ENCODE assay signal across 23 mouse cellular contexts in the genomic region with DNA sequence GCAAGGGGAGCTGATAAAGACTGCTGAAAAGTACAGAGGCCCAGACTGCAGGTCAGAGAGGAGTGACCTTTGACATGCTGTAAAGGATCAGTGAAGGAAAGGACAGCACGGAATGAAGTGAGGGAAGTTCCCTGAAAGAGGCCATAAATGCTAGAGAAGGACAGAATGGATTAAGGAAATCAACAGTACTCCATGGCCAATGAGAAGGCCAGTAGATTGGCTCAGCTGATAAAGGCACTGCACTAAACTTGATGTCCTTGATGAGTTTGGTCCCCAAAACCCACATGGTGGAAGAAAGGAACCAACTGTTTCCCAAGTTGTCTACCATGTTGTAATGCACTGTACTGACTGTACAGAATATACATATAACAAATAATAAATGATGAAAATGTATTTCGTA. TPM values are rescaled to one million over a fixed set of nuclear protein-coding genes. Genes with fewer than 3 reads are reported as not detected.
DNase-seq lines count a peak whose midpoint lies in the region; ATAC-seq and TF ChIP-seq lines count a peak whose summit lies in the region.
"Had no signal": no experiment of that assay in that cellular context is flagged by ENCODE, and none has a peak within 500 bp of the region (broad histone marks: within the 10 kb centered on the region; RNA-seq: fewer than 3 reads in every experiment).

No protein-coding gene starts in this region.

- H3K9ac ChIP-seq in intestine, embryonic 16.5 days (ENCODE audit: low read depth, low read length), result no peak overlapping the region
- H3K9ac ChIP-seq in intestine, postnatal 0 days (ENCODE audit: low read depth, low read length), result no peak overlapping the region
- H3K9ac ChIP-seq in MEL (ENCODE audit: control insufficient read depth, low read depth, low read length, poor library complexity, severe bottlenecking), result no peak overlapping the region

- H3K27ac ChIP-seq in intestine, embryonic 16.5 days (ENCODE audit: low read length), result no peak overlapping the region
- H3K27ac ChIP-seq in intestine, postnatal 0 days (ENCODE audit: low read depth, low read length), result no peak overlapping the region
- no peak overlapping the region for H3K27ac ChIP-seq in MEL (ENCODE audit: control insufficient read depth, low read depth, low read length)

- H3K4me1 ChIP-seq in intestine, embryonic 16.5 days (ENCODE audit: control insufficient read depth, insufficient read depth, low read length), result no peaks in the 10 kb centered on the region
- H3K4me1 ChIP-seq in intestine, postnatal 0 days (replicated peaks; ENCODE audit: control insufficient read depth, insufficient read depth, low read length), result no peaks in the 10 kb centered on the region
- no peaks in the 10 kb centered on the region for H3K4me1 ChIP-seq in MEL (ENCODE audit: control insufficient read depth in 1 of 2, insufficient read depth in 2 of 2, low read length in 2 of 2)

- H3K27me3 ChIP-seq in intestine, embryonic 16.5 days (replicated peaks; ENCODE audit: control insufficient read depth, insufficient read depth, low read length), result no peaks in the 10 kb centered on the region
- H3K27me3 ChIP-seq in intestine, postnatal 0 days (replicated peaks; ENCODE audit: control insufficient read depth, insufficient read depth, low read length), result no peaks in the 10 kb centered on the region
- H3K27me3 ChIP-seq in MEL (ENCODE audit: control insufficient read depth in 1 of 2, insufficient read depth in 2 of 2, low read length in 2 of 2), result no peaks in the 10 kb centered on the region
- H3K27me3 ChIP-seq: CH12.LX, Patski had no signal

- ATAC-seq in intestine, embryonic 16.5 days, result peak; percentile 42; the same call in 1 of the 2 replicates
- no peak for ATAC-seq in intestine, postnatal 0 days
- ATAC-seq in CD4-positive, CD25-positive, alpha-beta regulatory T cell, adult 4 months, result no peak
- ATAC-seq: activated CD4-positive, CD25-positive, alpha-beta regulatory T cell, adult 4 months; Patski had no signal

- peaks cover 1% of the 10 kb centered on the region; the same call in 1 of the 2 replicates for H3K79me2 ChIP-seq in MEL (ENCODE audit: control insufficient read depth, insufficient read depth, low read length, poor library complexity)

- 61% methylated on average over 2 of the region's 2 CpGs for WGBS in intestine, embryonic 16.5 days
- WGBS in intestine, postnatal 0 days, result 60% methylated on average over 2 of the region's 2 CpGs

- H3K4me2 ChIP-seq in intestine, embryonic 16.5 days (ENCODE audit: low read depth, low read length), result no peak overlapping the region
- no peak overlapping the region for H3K4me2 ChIP-seq in intestine, postnatal 0 days (replicated peaks; ENCODE audit: low read depth)

- H3K36me3 ChIP-seq in intestine, embryonic 16.5 days (ENCODE audit: control insufficient read depth, insufficient read depth, low read length), result no peaks in the 10 kb centered on the region
- H3K36me3 ChIP-seq in intestine, postnatal 0 days (ENCODE audit: control insufficient read depth, insufficient read depth), result peaks cover 18% of the 10 kb centered on the region
- H3K36me3 ChIP-seq in MEL (ENCODE audit: control insufficient read depth in 1 of 2, insufficient read depth in 2 of 2, low read length in 2 of 2), result peaks cover 2 to 44% of the 10 kb centered on the region in 2 experiments; a peak in 2 of 4 replicates

- TF ChIP-seq POLR2A in MEL (IDR thresholded peaks at IDR 0.05; ENCODE audit: control insufficient read depth in 1 of 2, insufficient read depth in 1 of 2, low read depth in 1 of 2, low read length in 2 of 2, poor library complexity in 1 of 2), result no peak

- TF ChIP-seq CTCF in intestine, postnatal 0 days (IDR thresholded peaks at IDR 0.05; ENCODE audit: low read depth), result no peak
- no peak for TF ChIP-seq CTCF in MEL (IDR thresholded peaks at IDR 0.05 in 2 of 3, conservative IDR thresholded peaks at IDR 0.05 in 1 of 3; ENCODE audit: control insufficient read depth in 1 of 3, insufficient read depth in 1 of 3, low read depth in 2 of 3, low read length in 3 of 3, poor library complexity in 1 of 3, severe bottlenecking in 1 of 3)

- no peak overlapping the region for H3K4me3 ChIP-seq in intestine, embryonic 16.5 days (ENCODE audit: low read length)
- no peak overlapping the region for H3K4me3 ChIP-seq in intestine, postnatal 0 days (ENCODE audit: low read depth, low read length)
- H3K4me3 ChIP-seq in MEL (ENCODE audit: control insufficient read depth in 1 of 2, insufficient read depth in 1 of 2, low read depth in 2 of 2, low read length in 2 of 2), result no peak overlapping the region

- no peak for TF ChIP-seq EP300 in MEL (IDR thresholded peaks at IDR 0.05; ENCODE audit: low read depth in 1 of 2, low read length in 2 of 2)

- DNase-seq in MEL (ENCODE audit: low read depth, low spot score), result no peak
- DNase-seq in yolk sac, embryonic 10.5 days (ENCODE audit: low spot score), result peak; percentile 52
- no peak for DNase-seq in frontal cortex, postnatal 14 days (ENCODE audit: low spot score in 2 of 2)
- DNase-seq: adrenal gland, adult 2 months; adrenal gland, adult 8-10 months; adrenal gland, postnatal 10 days; adrenal gland, postnatal 14 days; adrenal gland, postnatal 25 days; adrenal gland, postnatal 36 days; B cell, adult 2 months; cerebellum, adult 11 months; cerebellum, adult 11-12 months; cerebellum, adult 18-20 months; cerebellum, adult 2 months; cerebellum, adult 8-10 months had no signal

- TF ChIP-seq RAD21 in MEL (IDR thresholded peaks at IDR 0.05; ENCODE audit: low read depth, low read length), result no peak

- H3K9me3 ChIP-seq in intestine, embryonic 16.5 days (ENCODE audit: control insufficient read depth, low read length), result no peaks in the 10 kb centered on the region
- H3K9me3 ChIP-seq in intestine, postnatal 0 days (ENCODE audit: control insufficient read depth), result no peaks in the 10 kb centered on the region
- H3K9me3 ChIP-seq in MEL (replicated peaks; ENCODE audit: insufficient read depth, low read length), result no peaks in the 10 kb centered on the region
- H3K9me3 ChIP-seq: G1E had no signal

TF ChIP-seq in MEL, 35 proteins besides CTCF, POLR2A, EP300 and RAD21:
- TF ChIP-seq NELFE (IDR thresholded peaks at IDR 0.05; ENCODE audit: low read depth, low read length) (no peak), USF2 (IDR thresholded peaks at IDR 0.05; ENCODE audit: borderline replicate concordance in 1 of 2, insufficient read depth in 1 of 2, low read depth in 1 of 2, low read length in 2 of 2) (no peak), NRF1 (IDR thresholded peaks at IDR 0.05; ENCODE audit: insufficient read depth, low read depth, low read length, poor library complexity, severe bottlenecking) (no peak), MEF2A (IDR thresholded peaks at IDR 0.05; ENCODE audit: extremely low read depth, insufficient replicate concordance, low read depth, low read length, poor library complexity, severe bottlenecking) (no peak), POLR2AphosphoS2 (IDR thresholded peaks at IDR 0.05; ENCODE audit: low read length) (no peak), GATA1 (IDR thresholded peaks at IDR 0.05; ENCODE audit: low read depth, low read length) (peak; percentile 58; the same call in 1 of the 2 replicates), MAX (IDR thresholded peaks at IDR 0.05; ENCODE audit: low read length) (no peak)

RNA-seq across cellular contexts. Expression of gene Riiad1, which starts 46.6 kb away (rescaled TPM):
- polyA plus RNA-seq in intestine, embryonic 16.5 days (2015; fragmentation: Nextera tagmentation; extraction: Ambion mirVana), result 5.4 TPM in 2 replicates
- polyA plus RNA-seq in intestine, postnatal 0 days (2015; fragmentation: Nextera tagmentation; extraction: Ambion mirVana), result 3.5 and 3.9 TPM in 2 replicates
- total RNA-seq in MEL (2012; rRNA removed), result not detected in 2 replicates
- polyA plus RNA-seq in MEL (2012; ENCODE audit: insufficient read depth in 1 of 2, insufficient read length in 2 of 2, low read depth in 1 of 2, low replicate concordance in 2 of 2, missing spikeins in 1 of 2), result under 1 TPM in 1 of 2 experiments, not detected in 1; 0.64 TPM
- 1 to 10 TPM in 1 of 2 experiments, not detected in 1; 1.4 TPM for polyA plus RNA-seq in CD4-positive, CD25-positive, alpha-beta regulatory T cell, adult 4 months (2017; shearing (Covaris generic))
- total RNA-seq: CH12.LX, ES-E14, G1E had no signal
- polyA plus RNA-seq: adrenal gland, adult 2 months; G1E had no signal

RNA-seq across cellular contexts. Expression of gene Celf3, which starts 48.6 kb away (rescaled TPM):
- 18.8 and 24.1 TPM in 2 replicates for polyA plus RNA-seq in intestine, embryonic 16.5 days (2015; fragmentation: Nextera tagmentation; extraction: Ambion mirVana)
- polyA plus RNA-seq in intestine, postnatal 0 days (2015; fragmentation: Nextera tagmentation; extraction: Ambion mirVana), result 12.2 and 12.8 TPM in 2 replicates
- 0.07 and 0.23 TPM in 2 replicates for total RNA-seq in MEL (2012; rRNA removed)
- under 1 TPM in 1 of 2 experiments, not detected in 1; 0.31 TPM for polyA plus RNA-seq in MEL (2012; ENCODE audit: insufficient read depth in 1 of 2, insufficient read length in 2 of 2, low read depth in 1 of 2, low replicate concordance in 2 of 2, missing spikeins in 1 of 2)
- polyA plus RNA-seq in CD4-positive, CD25-positive, alpha-beta regulatory T cell, adult 4 months (2017; shearing (Covaris generic)), result 1 to 10 TPM in 1 of 2 experiments, under 1 TPM in 1; 0.55 to 1.8 TPM
- total RNA-seq: G1E had no signal
- polyA plus RNA-seq: G1E had no signal

RNA-seq across cellular contexts. Expression of gene Snx27, which starts 55.8 kb away (rescaled TPM):
- 26.7 and 27.4 TPM in 2 replicates for polyA plus RNA-seq in intestine, embryonic 16.5 days (2015; fragmentation: Nextera tagmentation; extraction: Ambion mirVana)
- 20.9 and 26.5 TPM in 2 replicates for polyA plus RNA-seq in intestine, postnatal 0 days (2015; fragmentation: Nextera tagmentation; extraction: Ambion mirVana)
- 36.9 and 38.5 TPM in 2 replicates for total RNA-seq in MEL (2012; rRNA removed)
- polyA plus RNA-seq in MEL (2012; ENCODE audit: insufficient read depth in 1 of 2, insufficient read length in 2 of 2, low read depth in 1 of 2, low replicate concordance in 2 of 2, missing spikeins in 1 of 2), result 100 to 1,000 TPM in 1 of 2 experiments, 10 to 100 TPM in 1; 45.4 to 123 TPM
- 10 to 100 TPM; 17.1 TPM for polyA plus RNA-seq in CD4-positive, CD25-positive, alpha-beta regulatory T cell, adult 4 months (2017; shearing (Covaris generic))
